Mouse (Mus musculus) gastrocnemius, postnatal 10 days (tissue): ENCODE results near the gene Gmeb2. TPM values are rescaled to one million over a fixed set of nuclear protein-coding genes. Genes with fewer than 3 reads are reported as not detected.

ENCODE experiments used
- DNase-seq: peaks from one replicate; pipeline ENCODE4 v3.0.0; 2021; ENCODE audit warnings: mixed read lengths
- total RNA-seq, 2 experiments: library from RNA; stranded (reverse); gene quantifications; 2 replicates each; pipeline ENCODE4 v1.2.3; 2021

Gmeb2 gene
- total RNA-seq, 2 experiments from 2014 or later: 9.1 to 11.0 TPM

- DNase-seq: no peak
Measured at GRCm38 (mm10) chr2:181274639-181275038, 13.2 kb downstream of the Gmeb2 start.

- no peak for DNase-seq
Measured at GRCm38 (mm10) chr2:181273829-181274228, 14.0 kb downstream of the Gmeb2 start.

- DNase-seq: no peak
Measured at GRCm38 (mm10) chr2:181272092-181272491, 15.7 kb downstream of the Gmeb2 start.

- DNase-seq: no peak
Measured at GRCm38 (mm10) chr2:181266839-181267238, 21.0 kb downstream of the Gmeb2 start.

- DNase-seq: no peak
Measured at GRCm38 (mm10) chr2:181253248-181253647, 34.6 kb downstream of the Gmeb2 start.

GRCm38 (mm10) chr2:181251841-181252240 lies 36.0 kb downstream of the Gmeb2 start:
- no peak for DNase-seq

- no peak for DNase-seq
Measured at GRCm38 (mm10) chr2:181249217-181249616, 38.6 kb downstream of the Gmeb2 start.

- DNase-seq: no peak
Measured at GRCm38 (mm10) chr2:181245031-181245430, 42.8 kb downstream of the Gmeb2 start.

- no peak for DNase-seq
Measured at GRCm38 (mm10) chr2:181243706-181244394, 44.0 kb downstream of the Gmeb2 start.

- no peak for DNase-seq
Measured at GRCm38 (mm10) chr2:181242314-181242665, 45.5 kb downstream of the Gmeb2 start.

GRCm38 (mm10) chr2:181241602-181242313 lies 46.1 kb downstream of the Gmeb2 start, which contains the start of gene Helz2:
Gene Helz2 (minus strand): TSS chr2:181242027.
- DNase-seq: no peak

GRCm38 (mm10) chr2:181240806-181241440 lies 46.9 kb downstream of the Gmeb2 start:
- DNase-seq: no peak

GRCm38 (mm10) chr2:181239261-181239660 lies 48.6 kb downstream of the Gmeb2 start:
- DNase-seq: no peak

- DNase-seq: no peak
Measured at GRCm38 (mm10) chr2:181238861-181239260, 49.0 kb downstream of the Gmeb2 start.

GRCm38 (mm10) chr2:181238091-181238610 lies 49.7 kb downstream of the Gmeb2 start:
- DNase-seq: no peak

GRCm38 (mm10) chr2:181237251-181238014 lies 50.4 kb downstream of the Gmeb2 start:
- DNase-seq: no peak

- DNase-seq: no peak
Measured at GRCm38 (mm10) chr2:181235681-181236566, 51.9 kb downstream of the Gmeb2 start.

- DNase-seq: no peak
Measured at GRCm38 (mm10) chr2:181234680-181235079, 53.2 kb downstream of the Gmeb2 start.

GRCm38 (mm10) chr2:181233443-181233842 lies 54.4 kb downstream of the Gmeb2 start:
- DNase-seq: no peak

GRCm38 (mm10) chr2:181231171-181231570 lies 56.7 kb downstream of the Gmeb2 start:
- DNase-seq: no peak

GRCm38 (mm10) chr2:181228335-181228734 lies 59.5 kb downstream of the Gmeb2 start:
- no peak for DNase-seq
